Mouse (Mus musculus): Measurements from ENCODE around the gene Glul. TPM values are rescaled to one million over a fixed set of nuclear protein-coding genes. Genes with fewer than 3 reads are reported as not detected.
"Not testable (repeated sequence)": the region's sequence is repeated elsewhere in the genome, so short reads cannot be mapped to it uniquely, and the experiment has no call there.

The Glul gene
- total RNA-seq (2022): 1,000 to 10,000 TPM; 1,837 to 2,236 (median 2,010) TPM

DNA sequence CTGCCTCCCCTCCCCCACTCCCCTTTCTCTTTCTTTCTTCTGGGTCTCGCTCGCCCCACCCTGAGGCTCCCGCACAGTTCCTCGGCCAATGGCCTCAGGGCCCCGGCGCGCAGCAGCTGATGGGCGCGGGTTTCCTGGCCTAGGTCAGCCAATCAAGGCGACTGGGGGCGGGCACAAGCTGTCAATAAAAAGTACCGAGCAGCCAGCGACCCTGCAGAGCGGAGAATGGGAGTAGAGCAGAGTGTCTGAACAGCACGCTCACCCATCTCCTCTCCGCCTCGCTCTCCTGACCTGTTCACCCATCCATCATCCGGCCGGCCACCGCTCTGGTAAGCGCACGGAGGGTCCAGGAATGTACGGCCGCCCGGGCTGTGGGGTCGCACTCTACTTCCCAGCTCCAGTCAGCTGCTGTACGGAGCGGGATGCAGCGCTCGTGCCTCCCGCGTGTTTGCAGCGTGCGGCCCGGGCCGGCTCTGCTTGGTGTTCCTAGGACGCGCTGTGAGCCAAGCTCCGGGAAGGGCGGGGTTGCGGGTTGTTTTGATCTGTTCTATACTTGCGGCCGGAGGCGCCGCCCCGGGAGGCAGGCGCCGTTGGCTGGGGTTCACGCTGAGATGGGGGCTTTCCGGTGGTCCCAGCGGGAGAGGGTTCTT lies at the start of gene Glul, which contains the start of gene Teddm2:
TSS of gene Glul (plus strand) at position 214 of the 650 bp plus-strand sequence.
TSS of gene Teddm2 (minus strand) at position 498 of the 650 bp plus-strand sequence.
- DNase-seq (ENCODE audit: low spot score in 2 of 2): peak; percentile 93 to 96

DNA sequence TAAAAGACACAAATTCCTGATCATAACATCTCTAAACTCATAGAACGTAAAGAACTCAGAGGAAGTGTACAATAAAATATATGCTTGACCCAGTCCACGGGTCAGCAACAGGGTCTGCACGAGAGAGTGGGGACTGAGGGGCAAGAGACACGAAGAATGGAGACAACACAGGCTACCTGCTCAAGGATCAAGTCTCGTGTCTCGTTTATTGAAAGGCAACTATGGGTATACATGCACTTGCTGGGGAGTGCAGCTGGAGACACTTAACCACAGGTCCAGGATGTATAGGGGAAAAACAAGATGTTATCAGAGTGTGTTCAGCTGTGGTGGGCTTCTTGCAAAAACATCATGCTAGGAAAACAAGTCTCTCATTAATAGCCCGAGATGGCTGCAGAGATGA lies 47.0 kb upstream of the Glul start:
- DNase-seq (ENCODE audit: low spot score in 2 of 2): not testable (repeated sequence)

DNA sequence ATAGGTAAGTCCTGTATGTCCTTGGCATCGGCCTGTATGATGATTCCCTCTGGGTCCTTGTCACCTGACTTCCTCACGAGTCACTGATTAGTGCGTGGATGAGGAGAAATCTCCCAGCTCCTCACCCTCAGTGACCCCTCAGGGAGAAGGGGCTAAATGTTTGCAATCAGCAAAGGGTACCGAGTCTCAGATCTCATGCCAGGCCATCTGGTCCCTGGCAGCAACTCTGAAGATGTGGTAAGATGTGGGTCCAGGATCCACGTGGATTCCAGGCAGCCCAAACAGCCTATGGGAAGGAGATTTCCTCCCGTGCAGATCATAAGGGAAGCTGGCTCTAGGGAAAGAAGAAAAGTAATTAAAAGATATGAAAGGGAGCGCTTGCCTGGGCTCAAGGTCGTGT lies 43.8 kb upstream of the Glul start:
- no peak for DNase-seq (ENCODE audit: low spot score in 2 of 2)

DNA sequence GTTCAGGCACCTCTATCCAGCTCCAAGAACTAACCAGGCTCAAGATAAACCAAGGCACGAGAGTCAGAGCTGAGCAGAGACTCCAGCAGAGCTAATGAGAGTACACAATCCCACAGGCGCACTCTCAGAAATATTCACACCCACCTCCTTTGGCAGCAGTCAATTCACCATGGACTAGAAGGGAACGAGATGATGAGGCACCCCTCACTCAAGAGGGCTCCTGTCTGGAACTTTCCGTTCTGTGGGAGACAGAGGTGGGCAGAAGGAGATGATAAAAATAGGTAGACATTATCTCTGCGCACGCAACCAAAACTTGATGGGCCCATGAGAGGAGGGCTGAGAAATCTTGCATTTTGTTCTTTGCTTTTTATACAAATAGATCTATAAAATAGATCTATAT lies 25.7 kb upstream of the Glul start, which contains the start of gene Teddm1b:
TSS of gene Teddm1b (plus strand) at position 301 of the 400 bp plus-strand sequence.
- DNase-seq (ENCODE audit: low spot score in 2 of 2): no peak

DNA sequence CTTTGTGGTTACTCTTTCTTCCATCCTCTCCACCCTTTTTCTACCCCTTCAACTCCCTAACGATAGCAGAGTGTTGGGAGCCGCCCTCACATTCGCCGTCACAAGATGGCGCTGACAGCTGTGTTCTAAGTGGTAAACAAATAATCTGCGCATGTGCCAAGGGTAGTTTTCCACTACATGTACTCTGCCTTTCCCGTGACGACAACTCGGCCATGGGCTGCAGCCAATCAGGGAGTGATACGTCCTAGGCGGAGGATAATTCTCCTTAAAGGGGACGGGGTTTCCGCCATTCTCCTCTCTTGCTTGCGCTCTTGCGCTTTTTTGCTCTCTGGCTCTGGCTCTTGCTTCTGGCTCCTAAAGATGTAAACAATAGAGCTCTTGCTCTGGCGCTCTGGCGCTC lies 19.4 kb upstream of the Glul start:
- DNase-seq (ENCODE audit: low spot score in 2 of 2): not testable (repeated sequence)

DNA sequence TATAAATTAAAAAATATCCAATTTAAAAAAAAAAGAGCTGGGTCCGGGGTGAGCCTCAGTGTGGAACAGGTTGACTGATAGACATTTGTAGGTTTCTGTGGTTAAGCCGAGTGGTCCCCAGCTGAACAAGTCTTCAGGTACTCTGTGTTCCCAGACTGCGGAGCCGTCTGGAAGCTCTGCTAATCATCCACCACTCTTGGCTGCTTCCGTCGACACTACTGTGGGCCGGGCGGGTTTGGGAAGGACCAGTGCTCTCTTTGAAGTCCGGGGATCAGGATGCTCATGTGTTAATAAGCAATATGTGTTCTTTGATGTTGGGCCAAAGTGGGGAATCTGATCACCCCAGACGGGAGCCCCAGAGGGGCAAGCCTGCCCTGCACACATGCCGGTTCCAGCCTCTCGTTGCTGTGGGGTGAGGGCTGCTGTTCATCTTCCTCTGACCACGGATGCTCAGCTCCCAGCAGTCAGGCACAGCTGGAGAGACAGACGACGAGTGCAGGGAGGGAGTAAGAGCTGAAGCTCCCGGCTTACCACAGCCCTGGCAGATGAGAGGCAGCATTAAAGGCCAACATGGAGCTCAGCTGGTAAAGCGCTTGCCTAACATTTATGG lies 13.6 kb upstream of the Glul start:
- no peak for DNase-seq (ENCODE audit: low spot score in 2 of 2)

DNA sequence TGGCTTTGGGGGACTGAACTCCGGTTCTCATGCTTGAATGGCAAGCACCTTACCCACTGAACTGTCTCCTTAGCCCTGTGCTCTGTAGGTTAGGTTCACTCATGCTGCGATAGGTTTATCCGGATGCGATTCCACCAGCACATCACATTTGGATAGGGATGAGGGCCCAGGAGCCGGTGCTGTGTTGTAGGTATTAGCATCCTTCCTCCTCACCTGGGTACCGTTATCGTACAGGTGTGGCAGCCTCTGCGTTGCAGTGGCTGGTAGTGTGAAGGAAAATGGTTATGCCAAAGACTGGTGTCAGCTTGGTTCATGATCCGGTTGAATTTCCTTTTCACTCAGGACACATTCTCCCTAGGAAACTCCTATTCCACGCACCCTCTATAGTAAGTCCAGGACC lies 9.6 kb upstream of the Glul start:
- no peak for DNase-seq (ENCODE audit: low spot score in 2 of 2)

DNA sequence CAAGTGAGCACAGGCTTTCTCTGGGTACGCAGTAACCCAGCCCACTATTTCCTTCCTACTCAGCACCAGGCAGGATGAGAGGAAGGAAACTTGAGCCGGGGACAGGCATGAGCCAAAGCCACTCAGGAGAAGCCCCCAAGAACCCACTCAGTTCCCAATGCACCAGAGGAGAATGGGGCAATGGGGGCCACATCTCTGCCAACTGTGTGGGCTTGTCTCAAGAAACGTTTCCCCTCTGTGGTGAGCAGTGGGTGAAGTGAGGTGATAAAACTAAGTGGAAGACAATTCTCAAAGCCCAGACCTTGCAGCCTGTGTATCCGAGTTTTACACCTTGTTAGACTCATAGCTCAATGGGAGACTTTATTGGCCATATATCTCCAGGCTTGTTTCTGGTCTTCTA lies 8.3 kb upstream of the Glul start, which contains the start of gene Teddm1a:
TSS of gene Teddm1a (plus strand) at position 301 of the 400 bp plus-strand sequence.
- no peak for DNase-seq (ENCODE audit: low spot score in 2 of 2)

DNA sequence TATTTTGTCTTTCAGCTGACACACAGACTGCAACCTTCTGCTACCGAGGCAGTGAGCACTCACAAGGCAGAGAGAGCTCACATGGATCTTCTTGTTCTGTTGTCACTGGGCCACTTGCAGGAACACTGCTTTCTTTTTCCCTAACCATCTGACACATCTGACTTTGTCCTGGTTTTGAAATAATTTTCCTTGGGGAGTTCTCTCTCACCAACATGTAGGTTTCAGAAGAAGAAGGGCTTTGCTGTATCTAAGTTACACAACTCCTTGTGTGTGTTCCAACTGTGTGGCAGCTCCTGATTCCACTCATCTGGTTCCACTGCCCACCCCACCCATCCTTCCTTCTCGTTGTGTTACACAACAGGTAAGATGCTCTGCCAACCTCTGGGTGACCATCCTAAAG lies 6.0 kb upstream of the Glul start:
- DNase-seq (ENCODE audit: low spot score in 2 of 2): no peak

DNA sequence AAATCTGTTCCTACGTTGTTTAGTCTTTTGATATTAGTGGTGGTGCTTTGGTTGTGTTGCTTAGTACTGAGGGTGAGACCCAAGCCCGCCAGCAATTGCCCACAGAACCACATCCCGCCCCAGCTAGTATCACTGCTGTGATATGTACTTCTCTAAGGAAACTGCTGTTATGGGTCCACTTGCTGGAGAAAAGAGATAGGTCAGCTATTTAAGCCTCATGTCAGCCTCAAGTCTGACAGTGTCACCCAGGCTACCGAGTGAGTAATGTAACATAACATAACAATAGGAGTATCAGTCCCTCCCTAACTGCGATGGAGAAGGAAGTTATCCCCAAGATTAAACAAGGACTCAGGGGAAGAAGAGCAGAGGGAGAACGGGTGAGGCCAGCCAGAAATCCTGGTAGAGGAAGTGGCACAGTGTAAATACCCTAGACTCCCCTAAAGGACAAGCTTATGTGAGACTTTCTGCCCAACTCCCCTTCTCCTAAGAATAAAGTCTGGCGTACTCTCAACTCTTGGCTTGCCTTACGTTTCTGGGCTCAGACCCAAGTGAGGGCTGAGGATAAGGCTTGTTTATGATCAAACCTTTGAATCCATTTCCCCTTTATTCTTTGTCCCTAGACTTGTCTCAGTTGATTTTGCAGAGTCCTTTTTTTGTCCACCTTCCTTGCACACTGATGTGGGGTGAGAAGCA lies 5.4 kb upstream of the Glul start:
- no peak for DNase-seq (ENCODE audit: low spot score in 2 of 2)

DNA sequence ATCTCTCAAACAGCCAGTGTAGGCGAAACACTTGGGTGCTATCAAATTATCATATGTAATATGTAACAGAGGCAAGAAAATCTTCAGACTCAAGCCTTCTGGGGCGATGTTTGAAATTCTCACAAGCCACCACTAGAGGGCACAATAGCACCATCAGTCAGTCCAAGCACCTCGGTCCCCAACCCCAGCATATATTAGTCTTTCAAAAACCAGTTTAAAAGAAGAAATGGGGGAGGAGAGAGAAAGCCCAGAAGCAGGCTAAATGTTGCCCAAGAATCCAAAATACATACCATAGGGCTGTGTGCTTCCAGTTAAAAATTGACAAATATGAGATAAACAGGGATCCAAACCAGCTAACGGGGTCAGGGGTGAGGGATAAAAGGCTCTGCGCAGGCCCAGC lies 4.8 kb upstream of the Glul start:
- DNase-seq (ENCODE audit: low spot score in 2 of 2): peak in 1 of 2 experiments; percentile 48

DNA sequence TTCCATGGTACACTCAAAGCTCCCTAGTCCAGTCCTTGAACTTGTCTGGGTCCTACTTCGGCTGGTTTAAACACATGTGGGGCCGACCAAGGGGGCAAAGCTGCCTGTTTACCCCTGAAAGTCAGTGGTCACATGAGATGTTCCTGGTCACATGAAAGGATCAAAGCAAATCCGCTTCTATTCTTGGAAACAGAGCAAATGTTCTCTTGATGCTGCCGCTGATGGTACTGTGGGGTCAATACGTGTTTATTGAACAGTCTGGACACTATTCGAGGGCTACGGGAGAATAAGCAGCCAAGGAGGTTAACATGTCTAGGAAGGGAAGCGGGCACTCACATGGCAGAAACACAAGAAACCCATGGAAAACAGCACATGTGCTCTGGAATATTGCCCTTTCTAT lies 2.5 kb upstream of the Glul start:
- no peak for DNase-seq (ENCODE audit: low spot score in 2 of 2)

DNA sequence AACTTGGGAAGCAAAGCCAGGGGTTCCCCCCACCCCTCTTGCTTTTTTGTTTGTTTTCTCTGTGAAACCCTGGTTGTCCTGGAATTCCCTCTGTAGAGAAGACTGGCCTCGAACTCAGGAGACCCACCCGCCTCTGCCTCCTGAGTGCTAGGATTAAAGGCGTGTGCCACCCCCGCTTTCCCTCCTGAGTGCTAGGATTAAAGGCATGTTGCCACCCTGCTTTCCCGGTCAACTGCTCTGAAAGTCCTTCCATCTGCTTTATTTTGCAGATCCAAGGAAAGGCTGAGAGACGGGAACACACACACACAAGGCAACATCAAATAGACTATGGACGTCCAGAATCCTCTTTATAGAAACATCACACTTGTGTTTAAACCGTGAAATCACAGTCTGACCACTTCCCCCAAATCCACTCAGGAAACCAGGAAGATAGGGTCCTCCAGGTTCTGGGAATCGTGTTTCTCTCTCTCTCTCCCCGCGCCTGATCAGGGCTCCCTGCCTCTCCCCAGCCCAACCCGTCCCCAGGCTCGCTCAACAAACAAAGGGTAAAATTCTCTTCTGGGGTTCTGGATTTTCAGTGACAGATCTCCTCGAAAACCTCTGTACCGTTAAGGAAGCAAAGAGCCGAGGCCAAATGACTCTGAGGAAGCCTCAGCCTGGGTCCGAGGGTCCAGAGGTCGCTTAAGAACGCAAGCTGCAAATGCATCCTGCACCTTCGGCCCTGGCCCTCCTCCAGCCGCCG lies 584 bp upstream of the Glul start:
- DNase-seq (ENCODE audit: low spot score in 2 of 2): no peak

DNA sequence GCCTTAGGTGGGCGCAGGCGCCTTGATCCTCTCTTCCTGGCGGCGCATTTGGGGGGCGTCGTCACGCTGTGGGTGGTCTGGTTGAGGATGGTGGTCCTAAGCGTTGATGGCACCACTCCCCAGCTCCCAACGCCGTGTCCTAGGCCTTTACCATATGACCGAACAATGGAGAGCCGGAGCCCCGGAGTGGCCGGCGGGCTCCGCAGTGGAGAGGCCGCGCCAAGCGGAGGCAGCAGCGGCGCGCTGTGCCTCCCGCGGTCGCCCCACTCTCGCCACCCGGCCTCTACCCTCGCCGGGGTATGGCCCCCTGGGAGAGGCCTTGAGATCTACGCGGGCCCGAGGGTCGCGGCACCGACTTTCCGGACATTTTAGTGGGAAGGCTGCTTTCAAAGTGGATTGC lies 637 bp downstream of the Glul start:
- DNase-seq (ENCODE audit: low spot score in 2 of 2): no peak

DNA sequence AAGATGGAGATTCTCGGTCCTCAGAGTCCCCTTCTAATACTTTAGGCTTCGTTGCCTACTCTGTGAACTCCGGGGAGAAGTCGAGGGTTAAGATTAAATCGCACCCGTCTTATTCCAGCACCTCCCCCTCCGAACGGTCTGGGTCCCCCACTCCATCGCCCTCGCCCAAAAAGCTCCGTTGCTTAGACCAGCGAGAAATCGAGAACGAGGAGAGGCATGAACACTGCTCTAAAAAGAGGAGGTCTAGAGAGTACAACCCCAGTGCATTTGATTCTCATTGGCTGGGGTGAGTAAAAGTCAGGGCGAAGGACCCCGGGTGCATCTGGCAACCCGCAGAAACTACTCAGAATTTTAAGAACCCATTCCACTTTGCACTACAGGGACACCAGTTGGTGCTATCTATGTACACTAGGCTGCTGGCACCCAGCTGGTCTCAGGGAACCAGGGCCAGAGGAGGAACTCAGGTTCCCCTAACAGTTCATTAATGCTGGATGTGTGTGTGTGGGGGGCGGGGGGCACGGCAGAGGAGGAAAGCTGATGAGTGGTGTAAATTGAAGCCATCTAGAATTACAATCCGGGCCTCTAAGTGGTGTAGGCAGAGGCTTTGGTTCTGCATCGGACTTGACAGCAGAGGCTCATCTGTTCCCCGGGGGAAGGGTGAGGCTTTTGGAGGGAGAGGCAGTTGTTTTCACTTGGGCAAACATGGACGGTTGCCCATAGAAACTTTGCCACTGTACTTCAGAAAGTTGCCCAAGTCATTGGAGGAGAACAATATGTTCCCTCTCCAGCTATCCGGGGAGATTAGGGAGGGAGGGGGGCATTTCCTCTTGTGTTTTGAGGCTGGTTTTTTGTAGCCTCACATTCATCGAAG lies 1.4 kb downstream of the Glul start:
- no peak for DNase-seq (ENCODE audit: low spot score in 2 of 2)

DNA sequence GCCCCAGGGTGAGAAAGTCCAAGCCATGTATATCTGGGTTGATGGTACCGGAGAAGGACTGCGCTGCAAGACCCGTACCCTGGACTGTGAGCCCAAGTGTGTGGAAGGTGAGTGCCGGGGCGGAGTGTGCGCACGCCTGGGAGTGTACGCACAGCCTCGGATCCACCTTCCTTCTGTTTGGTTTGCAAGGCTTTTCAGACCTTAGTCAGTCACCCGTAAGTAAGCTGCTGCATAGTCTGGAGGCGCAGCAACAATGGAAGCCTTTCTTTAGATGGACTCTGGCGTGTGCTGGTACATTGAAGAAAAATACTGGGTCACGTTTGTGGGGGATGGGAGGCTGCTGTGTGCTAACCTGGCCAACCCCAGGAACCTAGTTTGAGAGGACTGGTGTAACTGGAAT lies 3.3 kb downstream of the Glul start:
- no peak for DNase-seq (ENCODE audit: low spot score in 2 of 2)

DNA sequence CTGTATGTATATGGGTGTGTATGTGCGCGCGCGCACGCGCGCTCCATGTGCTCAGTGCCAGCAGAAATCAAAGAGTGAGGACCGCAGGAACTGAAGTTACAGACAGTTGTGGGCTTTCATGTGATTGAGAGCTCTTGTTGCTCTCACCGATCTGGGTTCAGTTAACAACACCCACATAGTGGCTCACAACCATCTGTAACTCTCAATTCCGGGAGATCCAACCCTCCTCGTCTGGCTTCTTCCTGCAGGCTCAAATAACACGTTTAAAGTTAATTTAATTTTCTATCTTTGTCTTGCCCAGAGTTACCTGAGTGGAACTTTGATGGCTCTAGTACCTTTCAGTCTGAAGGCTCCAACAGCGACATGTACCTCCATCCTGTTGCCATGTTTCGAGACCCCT lies 4.5 kb downstream of the Glul start:
- DNase-seq (ENCODE audit: low spot score in 2 of 2): no peak

DNA sequence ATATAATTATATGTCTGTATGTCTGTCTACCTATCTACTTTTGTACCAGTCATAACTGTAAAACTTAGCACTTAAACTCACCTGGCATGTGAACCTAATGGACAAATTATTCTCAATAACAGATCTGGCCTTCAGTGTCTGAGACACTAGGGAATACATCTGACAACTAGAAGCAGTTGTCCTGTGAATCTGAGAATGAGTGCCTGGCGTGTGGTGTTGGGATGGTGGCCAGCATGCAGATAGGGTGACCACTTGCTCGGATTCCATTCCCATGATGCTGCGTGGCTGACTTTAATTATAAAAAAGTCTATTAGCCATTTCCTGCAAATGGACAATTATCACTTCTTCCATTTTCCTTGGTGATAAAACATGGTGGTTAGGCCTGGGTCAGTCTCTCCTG lies 6.1 kb downstream of the Glul start:
- no peak for DNase-seq (ENCODE audit: low spot score in 2 of 2)

DNA sequence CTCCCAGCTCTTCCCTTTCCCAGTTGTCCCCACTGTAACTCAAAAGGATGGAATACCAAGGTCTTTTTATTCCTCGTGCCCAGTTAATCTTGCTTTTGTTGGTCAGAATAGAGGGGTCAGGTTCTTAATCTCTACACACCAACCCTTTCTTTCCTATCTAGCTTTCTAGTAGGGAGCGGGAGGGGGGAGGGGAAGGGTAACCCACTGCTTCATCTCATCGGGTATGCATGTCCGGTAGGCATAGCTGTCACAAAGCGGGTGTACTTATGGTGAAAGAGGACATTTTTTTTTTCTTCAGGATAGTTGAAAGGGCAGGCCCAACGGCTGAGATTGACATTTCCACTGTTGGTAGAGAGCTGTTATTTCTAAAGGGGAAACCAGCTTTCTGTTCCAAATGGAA lies 8.5 kb downstream of the Glul start:
- DNase-seq (ENCODE audit: low spot score in 2 of 2): no peak

DNA sequence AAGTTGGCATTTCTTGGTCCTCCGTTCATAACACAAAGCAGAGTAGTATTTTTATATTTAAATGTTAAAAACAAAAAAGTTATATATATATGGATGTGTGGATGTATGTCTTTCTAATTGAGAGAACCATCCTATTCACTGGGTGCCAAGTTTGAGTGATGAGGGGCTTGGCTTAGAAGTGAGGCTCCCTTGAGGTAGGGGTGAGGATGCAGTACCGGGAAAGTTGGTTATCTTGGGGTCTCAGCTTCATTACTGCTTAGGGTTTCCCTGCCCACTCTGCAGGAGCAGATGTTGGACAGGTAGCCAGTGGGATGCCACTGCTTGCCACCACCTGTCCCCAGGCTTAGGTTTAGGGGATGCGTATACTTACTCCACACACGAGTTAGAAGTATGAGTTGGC lies 9.0 kb downstream of the Glul start:
- DNase-seq (ENCODE audit: low spot score in 2 of 2): no peak
